Comparison of ENCODE assay signal across 26 mouse cellular contexts in genomic region chr9:124279300-124279699, GRCm38 (mm10). TPM values are rescaled to one million over a fixed set of nuclear protein-coding genes. Genes with fewer than 3 reads are reported as not detected.
DNase-seq lines count a peak whose midpoint lies in the region; ATAC-seq lines count a peak whose summit lies in the region.
"Had no signal": no experiment of that assay in that cellular context is flagged by ENCODE, and none has a peak within 500 bp of the region (broad histone marks: within the 10 kb centered on the region; RNA-seq: fewer than 3 reads in every experiment).

No protein-coding gene starts in this region.

- H3K9me3 ChIP-seq in embryonic facial prominence, embryonic 11.5 days (replicated peaks; ENCODE audit: control insufficient read depth, low read length): peaks cover 6% of the 10 kb centered on the region
- H3K9me3 ChIP-seq in embryonic facial prominence, embryonic 10.5 days: peaks cover 29% of the 10 kb centered on the region
- peaks cover 13% of the 10 kb centered on the region; the same call in 1 of the 2 replicates for H3K9me3 ChIP-seq in intestine, embryonic 14.5 days (ENCODE audit: control insufficient read depth, low read length)
- H3K9me3 ChIP-seq in intestine, embryonic 16.5 days (ENCODE audit: control insufficient read depth, low read length): peaks cover 10% of the 10 kb centered on the region; the same call in 1 of the 2 replicates
- H3K9me3 ChIP-seq in embryonic facial prominence, embryonic 12.5 days: peaks cover 8% of the 10 kb centered on the region
- peaks cover 9% of the 10 kb centered on the region for H3K9me3 ChIP-seq in stomach, embryonic 16.5 days (replicated peaks; ENCODE audit: control insufficient read depth, low read length)
- H3K9me3 ChIP-seq: intestine, embryonic 15.5 days had no signal

- DNase-seq in embryonic facial prominence, embryonic 11.5 days (ENCODE audit: low spot score): no peak
- DNase-seq in embryonic facial prominence, embryonic 10.5 days (ENCODE audit: low spot score): no peak
- no peak for DNase-seq in intestine, embryonic 14.5 days (ENCODE audit: low spot score)
- DNase-seq in ovary, postnatal 10 days (ENCODE audit: low spot score): no peak
- DNase-seq: adrenal gland, postnatal 10 days; cerebellum, adult 8-10 months; gastrocnemius, postnatal 10 days; heart, adult 2 months; heart, postnatal 14 days; kidney, postnatal 25 days; layer of hippocampus, postnatal 36 days; right cerebral cortex, postnatal 4 days; thymus, postnatal 14 days had no signal

- no peak overlapping the region for H3K4me3 ChIP-seq in embryonic facial prominence, embryonic 11.5 days (ENCODE audit: low read depth, low read length)
- no peak overlapping the region for H3K4me3 ChIP-seq in embryonic facial prominence, embryonic 10.5 days
- no peak overlapping the region for H3K4me3 ChIP-seq in intestine, embryonic 14.5 days (ENCODE audit: low read depth, low read length)
- no peak overlapping the region for H3K4me3 ChIP-seq in intestine, embryonic 16.5 days (ENCODE audit: low read length)
- H3K4me3 ChIP-seq in embryonic facial prominence, embryonic 12.5 days: no peak overlapping the region
- H3K4me3 ChIP-seq in stomach, embryonic 16.5 days (replicated peaks; ENCODE audit: low read length): no peak overlapping the region
- H3K4me3 ChIP-seq: erythroblast, embryonic 14.5 days; forebrain, embryonic 12.5 days; heart, adult 2 months; heart, embryonic 13.5 days; intestine, embryonic 15.5 days; limb, embryonic 13.5 days; liver, embryonic 12.5 days; megakaryocyte, embryonic 14.5 days; myocyte; neural tube, embryonic 13.5 days had no signal

- H3K4me1 ChIP-seq in embryonic facial prominence, embryonic 11.5 days (ENCODE audit: control insufficient read depth, insufficient read depth, low read length): no peaks in the 10 kb centered on the region
- peaks cover 12% of the 10 kb centered on the region for H3K4me1 ChIP-seq in embryonic facial prominence, embryonic 10.5 days
- peaks cover 6% of the 10 kb centered on the region; the same call in 1 of the 2 replicates for H3K4me1 ChIP-seq in intestine, embryonic 14.5 days (replicated peaks; ENCODE audit: control insufficient read depth, insufficient read depth, low read length)
- H3K4me1 ChIP-seq in intestine, embryonic 16.5 days (ENCODE audit: control insufficient read depth, insufficient read depth, low read length): peaks cover 12% of the 10 kb centered on the region
- peaks cover 9% of the 10 kb centered on the region for H3K4me1 ChIP-seq in embryonic facial prominence, embryonic 12.5 days
- H3K4me1 ChIP-seq in stomach, embryonic 16.5 days (ENCODE audit: control insufficient read depth, insufficient read depth, low read length): peaks cover 9% of the 10 kb centered on the region

- no peak overlapping the region for H3K4me2 ChIP-seq in embryonic facial prominence, embryonic 11.5 days (ENCODE audit: low read depth, low read length)
- H3K4me2 ChIP-seq in intestine, embryonic 14.5 days (ENCODE audit: low read length): no peak overlapping the region
- no peak overlapping the region for H3K4me2 ChIP-seq in intestine, embryonic 16.5 days (ENCODE audit: low read depth, low read length)
- H3K4me2 ChIP-seq in embryonic facial prominence, embryonic 12.5 days (replicated peaks): no peak overlapping the region
- H3K4me2 ChIP-seq in stomach, embryonic 16.5 days (ENCODE audit: low read depth, low read length): no peak overlapping the region
- H3K4me2 ChIP-seq: forebrain, embryonic 12.5 days; heart, embryonic 13.5 days; intestine, embryonic 15.5 days; limb, embryonic 13.5 days; liver, embryonic 12.5 days; neural tube, embryonic 13.5 days had no signal

- H3K9ac ChIP-seq in embryonic facial prominence, embryonic 11.5 days (replicated peaks; ENCODE audit: low read length): no peak overlapping the region
- no peak overlapping the region for H3K9ac ChIP-seq in intestine, embryonic 14.5 days (ENCODE audit: low read length)
- no peak overlapping the region for H3K9ac ChIP-seq in intestine, embryonic 16.5 days (ENCODE audit: low read depth, low read length)
- no peak overlapping the region for H3K9ac ChIP-seq in embryonic facial prominence, embryonic 12.5 days
- no peak overlapping the region for H3K9ac ChIP-seq in stomach, embryonic 16.5 days (ENCODE audit: low read length)
- H3K9ac ChIP-seq: forebrain, embryonic 12.5 days; heart, embryonic 13.5 days; intestine, embryonic 15.5 days; limb, embryonic 13.5 days; liver, embryonic 12.5 days; neural tube, embryonic 13.5 days had no signal

- no peak overlapping the region for H3K27ac ChIP-seq in embryonic facial prominence, embryonic 11.5 days (replicated peaks; ENCODE audit: low read depth, low read length)
- no peak overlapping the region for H3K27ac ChIP-seq in embryonic facial prominence, embryonic 10.5 days (replicated peaks)
- H3K27ac ChIP-seq in intestine, embryonic 14.5 days (ENCODE audit: low read depth): no peak overlapping the region
- H3K27ac ChIP-seq in intestine, embryonic 16.5 days (ENCODE audit: low read length): no peak overlapping the region
- no peak overlapping the region for H3K27ac ChIP-seq in embryonic facial prominence, embryonic 12.5 days
- H3K27ac ChIP-seq in stomach, embryonic 16.5 days (ENCODE audit: low read length): no peak overlapping the region
- H3K27ac ChIP-seq: forebrain, embryonic 12.5 days; heart, adult 2 months; heart, embryonic 13.5 days; intestine, embryonic 15.5 days; limb, embryonic 13.5 days; liver, embryonic 12.5 days; neural tube, embryonic 13.5 days had no signal

- 0 out of 2 replicates have a peak, but pooled peaks have one; percentile 31 for ATAC-seq in embryonic facial prominence, embryonic 11.5 days (replicated peaks; ENCODE audit: insufficient number of reproducible peaks, low FRiP score, low TSS enrichment, low read depth)
- peak; percentile 45; the same call in 1 of the 2 replicates for ATAC-seq in intestine, embryonic 14.5 days (replicated peaks; ENCODE audit: low FRiP score, low TSS enrichment, low read depth)
- no peak; the same call in 1 of the 2 replicates for ATAC-seq in intestine, embryonic 16.5 days
- peak; percentile 12; the same call in 1 of the 2 replicates for ATAC-seq in embryonic facial prominence, embryonic 12.5 days (ENCODE audit: insufficient number of reproducible peaks, insufficient read depth, low FRiP score, low TSS enrichment)
- peak; percentile 47; the same call in 1 of the 2 replicates for ATAC-seq in stomach, embryonic 16.5 days (ENCODE audit: insufficient read depth, low FRiP score)
- ATAC-seq: intestine, embryonic 15.5 days; liver, embryonic 12.5 days; midbrain, embryonic 16.5 days had no signal

- H3K27me3 ChIP-seq in embryonic facial prominence, embryonic 11.5 days (ENCODE audit: control insufficient read depth, insufficient read depth, low read length): no peaks in the 10 kb centered on the region
- no peaks in the 10 kb centered on the region for H3K27me3 ChIP-seq in embryonic facial prominence, embryonic 10.5 days (replicated peaks; ENCODE audit: low read depth, poor library complexity, severe bottlenecking)
- H3K27me3 ChIP-seq in intestine, embryonic 14.5 days (replicated peaks; ENCODE audit: control insufficient read depth, insufficient read depth, low read length): no peaks in the 10 kb centered on the region
- no peaks in the 10 kb centered on the region for H3K27me3 ChIP-seq in intestine, embryonic 16.5 days (replicated peaks; ENCODE audit: control insufficient read depth, insufficient read depth, low read length)
- no peaks in the 10 kb centered on the region for H3K27me3 ChIP-seq in embryonic facial prominence, embryonic 12.5 days
- no peaks in the 10 kb centered on the region for H3K27me3 ChIP-seq in stomach, embryonic 16.5 days (ENCODE audit: control insufficient read depth, insufficient read depth, low read length)
- H3K27me3 ChIP-seq: forebrain, embryonic 12.5 days; heart, embryonic 13.5 days; intestine, embryonic 15.5 days; limb, embryonic 13.5 days; liver, embryonic 12.5 days; megakaryocyte, embryonic 14.5 days; neural tube, embryonic 13.5 days had no signal

- WGBS in embryonic facial prominence, embryonic 11.5 days: 55% methylated on average over 2 of the region's 2 CpGs
- WGBS in embryonic facial prominence, embryonic 10.5 days: 37% methylated on average over 2 of the region's 2 CpGs
- 33% methylated on average over 2 of the region's 2 CpGs for WGBS in intestine, embryonic 14.5 days
- 42% methylated on average over 2 of the region's 2 CpGs for WGBS in intestine, embryonic 16.5 days
- 41% methylated on average over 2 of the region's 2 CpGs for WGBS in embryonic facial prominence, embryonic 12.5 days
- WGBS in stomach, embryonic 16.5 days: 35% methylated on average over 2 of the region's 2 CpGs

- peaks cover 5% of the 10 kb centered on the region for H3K36me3 ChIP-seq in embryonic facial prominence, embryonic 11.5 days (replicated peaks; ENCODE audit: control insufficient read depth, insufficient read depth, low read depth, low read length)
- H3K36me3 ChIP-seq in embryonic facial prominence, embryonic 10.5 days (replicated peaks): peaks cover 45% of the 10 kb centered on the region
- no peaks in the 10 kb centered on the region; the same call in 1 of the 2 replicates for H3K36me3 ChIP-seq in intestine, embryonic 14.5 days (ENCODE audit: control insufficient read depth, insufficient read depth, low read length)
- peaks cover 9% of the 10 kb centered on the region for H3K36me3 ChIP-seq in intestine, embryonic 16.5 days (ENCODE audit: control insufficient read depth, insufficient read depth, low read length)
- peaks cover 14% of the 10 kb centered on the region for H3K36me3 ChIP-seq in embryonic facial prominence, embryonic 12.5 days
- H3K36me3 ChIP-seq in stomach, embryonic 16.5 days (ENCODE audit: control insufficient read depth, insufficient read depth, low read length): peaks cover 7% of the 10 kb centered on the region; the same call in 1 of the 2 replicates
- H3K36me3 ChIP-seq: intestine, embryonic 15.5 days had no signal

RNA-seq across cellular contexts. Expression of gene 2010315B03Rik, which starts 33.2 kb away (rescaled TPM):
- 3.5 and 4.8 TPM in 2 replicates for polyA plus RNA-seq in embryonic facial prominence, embryonic 11.5 days (2014; fragmentation: Nextera tagmentation; extraction: Ambion mirVana)
- polyA plus RNA-seq in embryonic facial prominence, embryonic 10.5 days (2016; fragmentation: Nextera tagmentation; extraction: Ambion mirVana): 6.9 and 8.5 TPM in 2 replicates
- 8.9 and 9.3 TPM in 2 replicates for polyA plus RNA-seq in intestine, embryonic 14.5 days (2014; fragmentation: Nextera tagmentation; extraction: Ambion mirVana)
- polyA plus RNA-seq in intestine, embryonic 16.5 days (2015; fragmentation: Nextera tagmentation; extraction: Ambion mirVana): 14.8 and 15.7 TPM in 2 replicates
- polyA plus RNA-seq in embryonic facial prominence, embryonic 12.5 days (2016; fragmentation: Nextera tagmentation; extraction: Ambion mirVana): 6.9 and 7.4 TPM in 2 replicates
- polyA plus RNA-seq in stomach, embryonic 16.5 days (2015; fragmentation: Nextera tagmentation; extraction: Ambion mirVana): 14.2 and 16.4 TPM in 2 replicates
- polyA plus RNA-seq: erythroblast, embryonic 14.5 days had no signal
